Mouse (Mus musculus) embryonic facial prominence, embryonic 11.5 days (tissue): ENCODE data around the gene Cldn6. TPM values are rescaled to one million over a fixed set of nuclear protein-coding genes. Genes with fewer than 3 reads are reported as not detected.
A peak's percentile ranks its signal among the peaks of the same experiment; 100 is the strongest.

Experiments used
- ATAC-seq: fragments of 200-750 bp; cut with Nextera tagmentation; replicated peaks from 2 replicates; pipeline ENCODE4 v1.8.0; 2017; ENCODE audit warnings: low read depth; ENCODE audit not compliant: insufficient number of reproducible peaks, low FRiP score, low TSS enrichment
- DNase-seq: peaks from one replicate; pipeline ENCODE4 v3.0.0-alpha.2; 2015; ENCODE audit warnings: low spot score
- H3K27ac ChIP-seq: fragments of 300-500 bp; sonication (generic); replicated peaks from 2 replicates; pipeline ENCODE4 v1.5.1; 2014; ENCODE audit warnings: mild to moderate bottlenecking, low read depth, low read length, control low read depth
- H3K27me3 ChIP-seq: fragments of 300-500 bp; sonication (generic); 2 replicates; pipeline ENCODE4 v1.6.1; 2014; ENCODE audit warnings: mild to moderate bottlenecking, low read length, moderate library complexity, mixed read lengths; ENCODE audit not compliant: control insufficient read depth, insufficient read depth
- H3K36me3 ChIP-seq: fragments of 300-500 bp; sonication (generic); replicated peaks from 2 replicates; pipeline ENCODE4 v1.6.1; 2014; ENCODE audit warnings: low read depth, mild to moderate bottlenecking, low read length, moderate library complexity, mixed read lengths; ENCODE audit not compliant: control insufficient read depth, insufficient read depth
- H3K4me1 ChIP-seq: fragments of 300-500 bp; sonication (generic); 2 replicates; pipeline ENCODE4 v1.6.1; 2014; ENCODE audit warnings: low read length, mixed read lengths; ENCODE audit not compliant: control insufficient read depth, insufficient read depth
- H3K4me2 ChIP-seq: fragments of 300-500 bp; sonication (generic); 2 replicates; pipeline ENCODE4 v1.6.1; 2014; ENCODE audit warnings: low read depth, mild to moderate bottlenecking, control low read depth, low read length, moderate library complexity
- H3K4me3 ChIP-seq: fragments of 300-500 bp; sonication (generic); 2 replicates; pipeline ENCODE4 v1.5.1; 2014; ENCODE audit warnings: low read depth, low read length, control low read depth
- H3K9ac ChIP-seq: fragments of 300-500 bp; sonication (generic); replicated peaks from 2 replicates; pipeline ENCODE4 v1.6.1; 2014; ENCODE audit warnings: mild to moderate bottlenecking, control low read depth, low read length
- H3K9me3 ChIP-seq: fragments of 300-500 bp; sonication (generic); replicated peaks from 2 replicates; pipeline ENCODE4 v1.6.1; 2016; ENCODE audit warnings: mild to moderate bottlenecking, low read length, inconsistent platforms, mixed read lengths; ENCODE audit not compliant: control insufficient read depth
- WGBS: fragments of 180-500 bp; shearing (Covaris S2); extraction: QIAGEN DNeasy Blood & Tissue Kit; methylation state at CpG from one replicate; pipeline ENCODE4 v1.1.7; 2014; 5-methylcytosine and 5-hydroxymethylcytosine counted together
- polyA plus RNA-seq: library from polyadenylated mRNA; unstranded; fragments of >200 nt; fragmentation: Nextera tagmentation; extraction: Ambion mirVana; gene quantifications from 2 replicates; pipeline ENCODE4 v1.2.1, GENCODE M21; 2014

The Cldn6 gene
- polyA plus RNA-seq, 1 experiment from 2014 or later, result 48.9 TPM

GRCm38 (mm10) chr17:23726758-23727142 is 47.7 kb downstream of the Cldn6 start:
- Histone ChIP-seq H3K36me3 (no peaks in the 10 kb centered on the region), H3K27ac (peak overlapping the region; percentile 70), H3K4me2 (peak overlapping the region; percentile 83), H3K9me3 (no peaks in the 10 kb centered on the region), H3K4me3 (peak overlapping the region; percentile 88), H3K27me3 (no peaks in the 10 kb centered on the region), H3K9ac (peak overlapping the region; percentile 79), H3K4me1 (no peaks in the 10 kb centered on the region)
- peak; percentile 80 for DNase-seq
- WGBS, result under 1% methylated on average over 20 of the region's 20 CpGs
- ATAC-seq, result peak; percentile 82

GRCm38 (mm10) chr17:23730441-23730840 is 51.4 kb downstream of the Cldn6 start:
- no peak overlapping the region for H3K4me3 ChIP-seq
- ATAC-seq (no peak), DNase-seq (no peak)
- no peaks in the 10 kb centered on the region for H3K36me3 ChIP-seq
- no peaks in the 10 kb centered on the region; the same call in 1 of the 2 replicates for H3K27me3 ChIP-seq
- H3K27ac ChIP-seq, result no peak overlapping the region
- 55% methylated on average over 1 of the region's 1 CpGs for WGBS
- H3K4me2 ChIP-seq, result no peak overlapping the region
- H3K4me1 ChIP-seq, result no peaks in the 10 kb centered on the region
- H3K9me3 ChIP-seq, result no peaks in the 10 kb centered on the region
- H3K9ac ChIP-seq, result no peak overlapping the region

Other genes starting within 250 kb of the Cldn6 start
- not detected in 2 replicates for gene Vmn2r117, start 199.6 kb upstream of the Cldn6 start, polyA plus RNA-seq
- 18.2 and 19.6 TPM in 2 replicates for gene Zfp213, start 115.0 kb upstream of the Cldn6 start, polyA plus RNA-seq
- 17.1 and 19.0 TPM in 2 replicates for gene Zfp13, start 79.8 kb upstream of the Cldn6 start, polyA plus RNA-seq
- gene Zscan10, start 78.4 kb upstream of the Cldn6 start, polyA plus RNA-seq, result 0.28 and 0.59 TPM in 2 replicates
- gene Mmp25, start 34.0 kb upstream of the Cldn6 start, polyA plus RNA-seq, result 0.17 and 0.46 TPM in 2 replicates
- 0.84 and 1.0 TPM in 2 replicates for gene Bicdl2, start 18.7 kb upstream of the Cldn6 start, polyA plus RNA-seq
- gene Hcfc1r1, start 5.7 kb upstream of the Cldn6 start, polyA plus RNA-seq, result 47.9 and 50.5 TPM in 2 replicates
- 49.3 and 55.6 TPM in 2 replicates for gene Thoc6, start 5.4 kb upstream of the Cldn6 start, polyA plus RNA-seq
- 5.8 and 6.8 TPM in 2 replicates for gene Tnfrsf12a, start 1.8 kb upstream of the Cldn6 start, polyA plus RNA-seq
- gene Cldn9, start 4.8 kb downstream of the Cldn6 start, polyA plus RNA-seq, result 8.7 and 15.5 TPM in 2 replicates
- gene 1520401A03Rik, start 43.5 kb downstream of the Cldn6 start, polyA plus RNA-seq, result 0.20 and 0.22 TPM in 2 replicates
- 29.5 and 37.3 TPM in 2 replicates for gene Pkmyt1, start 47.1 kb downstream of the Cldn6 start, polyA plus RNA-seq
- 11.8 and 12.1 TPM in 2 replicates for gene Paqr4, start 61.6 kb downstream of the Cldn6 start, polyA plus RNA-seq
- gene Kremen2, start 66.6 kb downstream of the Cldn6 start, polyA plus RNA-seq, result 8.1 and 11.7 TPM in 2 replicates
- 88.3 and 103 TPM in 2 replicates for gene Flywch1, start 92.4 kb downstream of the Cldn6 start, polyA plus RNA-seq
- gene Flywch2, start 106.8 kb downstream of the Cldn6 start, polyA plus RNA-seq, result 35.4 and 45.5 TPM in 2 replicates
- gene Srrm2, start 111.3 kb downstream of the Cldn6 start, polyA plus RNA-seq, result 346 and 389 TPM in 2 replicates
- 1,057 and 1,139 TPM in 2 replicates for gene Elob, start 149.9 kb downstream of the Cldn6 start, polyA plus RNA-seq
- gene Prss33, start 156.8 kb downstream of the Cldn6 start, polyA plus RNA-seq, result 0.29 TPM in 1 of 2 replicates, not detected in the other
- gene Prss32, start 164.6 kb downstream of the Cldn6 start, polyA plus RNA-seq, result not detected in 2 replicates
- gene Prss41, start 164.9 kb downstream of the Cldn6 start, polyA plus RNA-seq, result 1.8 and 2.1 TPM in 2 replicates
- not detected in 2 replicates for gene Prss21, start 188.8 kb downstream of the Cldn6 start, polyA plus RNA-seq
- not detected in 2 replicates for gene Dcpp1, start 201.6 kb downstream of the Cldn6 start, polyA plus RNA-seq
- gene Dcpp2, start 201.6 kb downstream of the Cldn6 start, polyA plus RNA-seq, result not detected in 2 replicates
- not detected in 2 replicates for gene Dcpp3, start 238.2 kb downstream of the Cldn6 start, polyA plus RNA-seq